Mouse (Mus musculus) embryonic facial prominence, embryonic 13.5 days (tissue): ENCODE data around the gene Arhgef25. TPM values are rescaled to one million over a fixed set of nuclear protein-coding genes. Genes with fewer than 3 reads are reported as not detected.
A peak's percentile ranks its signal among the peaks of the same experiment; 100 is the strongest.

Experiments
- ATAC-seq: fragments of 200-750 bp; cut with Nextera tagmentation; 2 replicates; pipeline ENCODE4 v1.8.0; 2017; ENCODE audit warnings: low read depth; ENCODE audit not compliant: insufficient number of reproducible peaks, insufficient read depth, low FRiP score, low TSS enrichment
- H3K27ac ChIP-seq: fragments of 300-500 bp; sonication (generic); 2 replicates; pipeline ENCODE4 v1.5.1; 2015; ENCODE audit warnings: moderate library complexity, mild to moderate bottlenecking, inconsistent platforms
- H3K27me3 ChIP-seq: fragments of 300-500 bp; sonication (generic); 2 replicates; pipeline ENCODE4 v1.6.1; 2015; ENCODE audit warnings: mild to moderate bottlenecking, inconsistent platforms
- H3K36me3 ChIP-seq: fragments of 300-500 bp; sonication (generic); 2 replicates; pipeline ENCODE4 v1.6.1; 2015; ENCODE audit warnings: mild to moderate bottlenecking, inconsistent platforms
- H3K4me1 ChIP-seq: fragments of 300-500 bp; sonication (generic); 2 replicates; pipeline ENCODE4 v1.6.1; 2015; ENCODE audit warnings: inconsistent platforms
- H3K4me2 ChIP-seq: fragments of 300-500 bp; sonication (generic); 2 replicates; pipeline ENCODE4 v1.6.1; 2015; ENCODE audit warnings: moderate library complexity, mild to moderate bottlenecking, inconsistent platforms
- H3K4me3 ChIP-seq: fragments of 300-500 bp; sonication (generic); 2 replicates; pipeline ENCODE4 v1.5.1; 2015; ENCODE audit warnings: mild to moderate bottlenecking, inconsistent platforms
- H3K9ac ChIP-seq: fragments of 300-500 bp; sonication (generic); 2 replicates; pipeline ENCODE4 v1.6.1; 2015; ENCODE audit warnings: mild to moderate bottlenecking, inconsistent platforms
- H3K9me3 ChIP-seq: fragments of 300-500 bp; sonication (generic); 2 replicates; pipeline ENCODE4 v1.6.1; 2016; ENCODE audit warnings: inconsistent platforms
- WGBS: fragments of 180-500 bp; shearing (Covaris S2); methylation state at CpG from one replicate; pipeline ENCODE4 v1.1.7; 2015; ENCODE audit warnings: mixed read lengths; 5-methylcytosine and 5-hydroxymethylcytosine counted together
- polyA plus RNA-seq: library from polyadenylated mRNA; unstranded; fragments of >200 nt; fragmentation: Nextera tagmentation; extraction: Ambion mirVana; gene quantifications from 2 replicates; pipeline ENCODE4 v1.2.1, GENCODE M21; 2015

Gene Arhgef25
- polyA plus RNA-seq: 117 and 130 TPM in 2 replicates

DNA sequence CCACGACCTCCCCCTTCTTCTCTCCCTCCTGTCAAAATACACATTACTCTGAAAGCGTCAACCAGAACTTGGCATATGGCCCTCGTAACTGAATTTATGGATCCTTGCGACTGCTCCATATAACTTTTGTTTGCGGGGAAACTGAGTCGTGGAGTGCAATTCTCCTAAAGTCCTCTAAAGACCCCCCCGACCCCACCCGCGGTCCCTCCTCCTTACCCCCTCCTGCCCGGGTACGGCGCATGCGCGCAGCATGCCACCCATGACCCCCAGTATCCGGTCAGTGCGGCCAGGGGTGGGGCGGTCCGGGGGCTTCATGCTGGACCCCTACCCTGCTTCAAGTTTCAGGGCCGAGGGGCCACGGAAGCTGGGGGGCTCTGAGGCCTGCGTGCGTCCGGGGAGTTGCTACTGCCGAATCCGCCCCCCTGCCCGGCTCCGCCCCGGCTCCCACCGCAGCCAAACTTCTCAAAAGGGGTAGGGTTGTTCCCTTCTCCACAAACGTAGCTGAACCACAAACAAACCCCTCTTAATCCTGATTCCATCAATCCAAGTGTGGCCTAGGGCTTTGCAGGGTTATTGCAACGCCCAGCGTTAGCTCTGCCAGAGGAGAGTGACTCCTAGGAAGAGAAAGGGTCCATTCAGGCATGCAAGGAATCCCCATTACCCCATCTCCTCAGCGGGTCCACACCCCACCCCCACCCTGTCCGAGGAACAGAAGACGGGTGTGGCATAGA lies at the start of gene Arhgef25:
Gene Arhgef25, minus strand, starts transcription at position 433 of the 731 bp plus-strand sequence.
- Histone ChIP-seq H3K4me1 (peaks cover 58% of the 10 kb centered on the region), H3K4me3 (peak within 1 kb of the TSS; percentile 79), H3K4me2 (peak within 1 kb of the TSS; percentile 94), H3K36me3 (peaks cover 43% of the 10 kb centered on the region), H3K27me3 (no peaks in the 10 kb centered on the region), H3K9ac (peak within 1 kb of the TSS; percentile 86), H3K9me3 (no peaks in the 10 kb centered on the region), H3K27ac (peak within 1 kb of the TSS; percentile 98)
- WGBS: under 1% methylated on average over 35 of the region's 35 CpGs
- ATAC-seq: peak; percentile 66

GRCm38 (mm10) chr10:127238241-127238824 lies 48.5 kb upstream of the Arhgef25 start:
- Histone ChIP-seq H3K9me3 (no peaks in the 10 kb centered on the region), H3K4me2 (no peak overlapping the region), H3K27ac (no peak overlapping the region), H3K4me3 (no peak overlapping the region), H3K27me3 (no peaks in the 10 kb centered on the region), H3K9ac (no peak overlapping the region), H3K4me1 (peaks cover 9% of the 10 kb centered on the region), H3K36me3 (peaks cover 46% of the 10 kb centered on the region)
- ATAC-seq: no peak
- 75% methylated on average over 18 of the region's 18 CpGs for WGBS

- Histone ChIP-seq H3K9ac (no peak overlapping the region), H3K4me3 (no peak overlapping the region), H3K4me2 (no peak overlapping the region), H3K27ac (no peak overlapping the region), H3K9me3 (no peaks in the 10 kb centered on the region), H3K36me3 (peaks cover 31% of the 10 kb centered on the region), H3K27me3 (no peaks in the 10 kb centered on the region), H3K4me1 (peaks cover 9% of the 10 kb centered on the region)
- no peak for ATAC-seq
- 10% methylated on average over 9 of the region's 9 CpGs for WGBS
These were observed 46.7 kb upstream of the Arhgef25 start for GRCm38 (mm10) chr10:127236541-127236940.

DNA sequence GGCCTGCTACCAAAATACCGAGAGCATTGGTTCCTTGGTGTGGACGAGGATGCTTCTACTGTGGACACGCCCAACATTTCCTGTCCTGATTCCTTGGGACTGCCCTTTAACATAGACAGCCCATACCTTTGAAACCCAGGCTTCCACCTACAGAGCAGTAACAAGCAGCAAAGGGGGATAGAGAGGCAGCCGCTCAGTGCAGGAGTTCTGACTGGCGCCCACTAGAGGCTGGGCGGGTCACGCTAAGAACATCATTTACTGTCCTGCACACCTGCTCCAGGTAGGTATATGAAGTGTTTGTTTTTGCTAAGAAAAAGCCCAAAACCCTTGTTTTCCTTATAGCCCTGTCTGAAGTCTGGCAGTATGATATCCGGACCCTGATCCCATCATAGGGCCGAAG lies 43.3 kb upstream of the Arhgef25 start:
- no peaks in the 10 kb centered on the region for H3K9me3 ChIP-seq
- H3K27ac ChIP-seq: no peak overlapping the region
- H3K9ac ChIP-seq: no peak overlapping the region
- ATAC-seq: no peak
- no peak overlapping the region for H3K4me3 ChIP-seq
- no peak overlapping the region for H3K4me2 ChIP-seq
- H3K4me1 ChIP-seq: peaks cover 9% of the 10 kb centered on the region
- H3K27me3 ChIP-seq: no peaks in the 10 kb centered on the region
- 0 out of 2 replicates have a peak, but pooled peaks cover 7% of the 10 kb centered on the region for H3K36me3 ChIP-seq
- WGBS: 83% methylated on average over 9 of the region's 9 CpGs

DNA sequence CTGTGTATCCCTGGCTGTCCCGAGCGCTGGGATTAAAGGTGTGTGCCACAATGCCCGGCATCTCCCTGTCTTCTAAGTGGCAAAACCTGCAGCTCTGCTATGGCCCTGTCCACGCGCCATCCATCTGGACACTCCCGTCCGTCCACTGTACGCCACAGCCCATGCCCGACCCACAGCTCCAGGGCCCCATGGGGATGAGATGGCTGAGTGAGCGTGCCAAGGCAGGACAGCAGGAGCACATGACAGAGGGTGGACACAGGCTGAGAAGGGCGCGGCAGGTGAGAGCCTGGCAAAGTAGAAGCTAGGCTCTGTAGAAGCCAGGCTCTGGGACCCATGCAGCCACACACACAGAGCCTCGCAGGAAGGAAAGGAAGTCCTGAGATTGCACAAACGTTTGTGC lies 41.9 kb upstream of the Arhgef25 start:
- no peak overlapping the region for H3K27ac ChIP-seq
- no peak overlapping the region for H3K4me3 ChIP-seq
- 79% methylated on average over 14 of the region's 14 CpGs for WGBS
- H3K36me3 ChIP-seq: no peaks in the 10 kb centered on the region
- H3K4me2 ChIP-seq: no peak overlapping the region
- H3K4me1 ChIP-seq: peaks cover 5% of the 10 kb centered on the region
- no peak for ATAC-seq
- H3K9ac ChIP-seq: no peak overlapping the region
- H3K27me3 ChIP-seq: peaks cover 9% of the 10 kb centered on the region; the same call in 1 of the 2 replicates
- H3K9me3 ChIP-seq: no peaks in the 10 kb centered on the region

DNA sequence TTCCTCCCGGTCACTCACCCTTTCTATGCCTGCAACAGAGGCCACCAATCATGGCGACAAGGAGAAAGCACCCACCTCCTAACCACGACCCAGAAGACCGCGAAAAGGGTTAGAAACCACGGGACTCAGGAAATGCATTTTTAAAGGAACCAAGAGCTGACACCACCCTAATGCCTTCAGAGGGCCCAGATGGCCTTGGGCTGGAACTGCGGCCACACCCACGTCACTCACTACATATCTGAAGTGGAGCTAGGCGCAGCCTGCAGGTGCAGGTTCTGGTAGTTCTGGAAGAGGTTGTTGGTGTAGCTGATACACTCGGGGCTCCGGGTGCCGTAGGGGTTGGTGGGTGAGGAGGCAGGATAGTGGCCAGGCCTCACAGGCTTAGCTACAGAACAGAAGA lies 40.8 kb upstream of the Arhgef25 start:
- WGBS: 83% methylated on average over 12 of the region's 12 CpGs
- peaks cover 9% of the 10 kb centered on the region; the same call in 1 of the 2 replicates for H3K27me3 ChIP-seq
- 0 out of 2 replicates have a peak overlapping the region, but pooled peaks have one; percentile 36 for H3K9ac ChIP-seq
- H3K4me1 ChIP-seq: peaks cover 3% of the 10 kb centered on the region; the same call in 1 of the 2 replicates
- H3K4me2 ChIP-seq: no peak overlapping the region
- H3K9me3 ChIP-seq: no peaks in the 10 kb centered on the region
- H3K4me3 ChIP-seq: no peak overlapping the region
- no peaks in the 10 kb centered on the region for H3K36me3 ChIP-seq
- ATAC-seq: no peak
- H3K27ac ChIP-seq: no peak overlapping the region

GRCm38 (mm10) chr10:127228897-127229296 lies 39.0 kb upstream of the Arhgef25 start:
- peaks cover 9% of the 10 kb centered on the region; the same call in 1 of the 2 replicates for H3K27me3 ChIP-seq
- 19% methylated on average over 4 of the region's 4 CpGs for WGBS
- H3K9ac ChIP-seq: no peak overlapping the region
- no peaks in the 10 kb centered on the region for H3K36me3 ChIP-seq
- peaks cover 7% of the 10 kb centered on the region; the same call in 1 of the 2 replicates for H3K4me1 ChIP-seq
- no peaks in the 10 kb centered on the region for H3K9me3 ChIP-seq
- H3K4me3 ChIP-seq: no peak overlapping the region
- no peak for ATAC-seq
- no peak overlapping the region for H3K27ac ChIP-seq
- no peak overlapping the region for H3K4me2 ChIP-seq

GRCm38 (mm10) chr10:127227163-127227562 lies 37.3 kb upstream of the Arhgef25 start:
- H3K9ac ChIP-seq: no peak overlapping the region
- H3K4me1 ChIP-seq: peaks cover 7% of the 10 kb centered on the region; the same call in 1 of the 2 replicates
- H3K4me3 ChIP-seq: no peak overlapping the region
- peaks cover 9% of the 10 kb centered on the region; the same call in 1 of the 2 replicates for H3K27me3 ChIP-seq
- no peak for ATAC-seq
- H3K36me3 ChIP-seq: no peaks in the 10 kb centered on the region
- H3K9me3 ChIP-seq: no peaks in the 10 kb centered on the region
- no peak overlapping the region for H3K27ac ChIP-seq
- H3K4me2 ChIP-seq: no peak overlapping the region
- WGBS: 80% methylated on average over 8 of the region's 8 CpGs

- peaks cover 9% of the 10 kb centered on the region; the same call in 1 of the 2 replicates for H3K27me3 ChIP-seq
- H3K9ac ChIP-seq: no peak overlapping the region
- peaks cover 7% of the 10 kb centered on the region; the same call in 1 of the 2 replicates for H3K4me1 ChIP-seq
- H3K36me3 ChIP-seq: no peaks in the 10 kb centered on the region
- H3K4me2 ChIP-seq: no peak overlapping the region
- H3K9me3 ChIP-seq: no peaks in the 10 kb centered on the region
- 66% methylated on average over 8 of the region's 8 CpGs for WGBS
- no peak for ATAC-seq
- H3K4me3 ChIP-seq: no peak overlapping the region
- H3K27ac ChIP-seq: no peak overlapping the region
These were observed 36.5 kb upstream of the Arhgef25 start for GRCm38 (mm10) chr10:127226318-127226895.

DNA sequence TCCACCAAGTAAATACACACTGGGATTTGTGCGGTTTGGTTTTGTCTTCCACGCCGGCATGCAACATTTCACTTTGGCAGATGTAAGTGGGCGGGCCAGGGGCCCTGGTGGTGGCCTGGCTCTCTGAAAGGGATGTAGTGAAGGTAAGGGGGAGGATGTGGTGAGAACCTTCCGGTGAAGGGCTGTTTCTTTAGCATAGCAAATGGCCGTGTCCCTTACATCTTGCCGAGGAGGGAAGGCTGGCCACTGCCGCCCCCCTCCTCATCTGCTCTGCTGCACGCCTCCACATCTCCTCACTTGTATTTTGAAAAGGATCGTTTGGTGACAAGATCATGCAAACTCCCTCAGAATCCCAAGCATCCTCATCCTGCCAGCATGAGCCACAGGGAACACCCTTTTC lies 35.8 kb upstream of the Arhgef25 start:
- ATAC-seq: no peak
- H3K9me3 ChIP-seq: no peaks in the 10 kb centered on the region
- H3K4me2 ChIP-seq: no peak overlapping the region
- peaks cover 9% of the 10 kb centered on the region; the same call in 1 of the 2 replicates for H3K27me3 ChIP-seq
- WGBS: 29% methylated on average over 10 of the region's 10 CpGs
- H3K36me3 ChIP-seq: no peaks in the 10 kb centered on the region
- no peak overlapping the region for H3K27ac ChIP-seq
- H3K4me1 ChIP-seq: peaks cover 7% of the 10 kb centered on the region; the same call in 1 of the 2 replicates
- H3K9ac ChIP-seq: peak overlapping the region; percentile 11; the same call in 1 of the 2 replicates
- H3K4me3 ChIP-seq: no peak overlapping the region

DNA sequence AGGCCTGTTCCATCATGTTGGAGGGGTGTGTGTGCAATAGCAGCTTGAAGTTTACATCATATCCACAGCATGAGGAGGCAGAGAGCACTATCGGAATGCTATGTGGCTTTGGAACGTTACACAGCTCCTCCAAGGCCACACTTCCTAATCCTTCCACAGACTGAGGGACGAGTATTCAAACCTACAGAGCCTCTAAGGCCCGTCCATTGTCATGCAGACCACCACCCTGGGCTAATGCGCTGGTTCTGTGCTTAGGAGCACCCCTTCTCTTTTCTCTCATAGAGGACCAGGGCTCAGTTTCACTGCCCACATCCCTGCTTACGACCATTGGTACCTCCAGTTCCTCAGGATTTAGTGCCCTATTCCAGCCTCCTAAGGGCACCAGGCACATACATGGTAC lies 35.3 kb upstream of the Arhgef25 start:
- H3K27ac ChIP-seq: peak overlapping the region; percentile 3; the same call in 1 of the 2 replicates
- no peak overlapping the region for H3K4me3 ChIP-seq
- H3K9ac ChIP-seq: no peak overlapping the region
- no peaks in the 10 kb centered on the region for H3K36me3 ChIP-seq
- H3K9me3 ChIP-seq: no peaks in the 10 kb centered on the region
- peaks cover 7% of the 10 kb centered on the region; the same call in 1 of the 2 replicates for H3K4me1 ChIP-seq
- ATAC-seq: no peak
- no peak overlapping the region for H3K4me2 ChIP-seq
- WGBS: 34% methylated on average over 6 of the region's 6 CpGs
- peaks cover 9% of the 10 kb centered on the region; the same call in 1 of the 2 replicates for H3K27me3 ChIP-seq
